Mouse (Mus musculus) limb, embryonic 11.5 days (tissue): ENCODE measurements around the gene Pacsin2. TPM values are rescaled to one million over a fixed set of nuclear protein-coding genes. Genes with fewer than 3 reads are reported as not detected.
A peak's percentile ranks its signal among the peaks of the same experiment; 100 is the strongest.
"Not testable (repeated sequence)": the region's sequence is repeated elsewhere in the genome, so short reads cannot be mapped to it uniquely, and the experiment has no call there.

Source experiments
- ATAC-seq: fragments of 200-750 bp; cut with Nextera tagmentation; 2 replicates; pipeline ENCODE4 v1.8.0; 2017; ENCODE audit warnings: low read depth; ENCODE audit not compliant: insufficient number of reproducible peaks, low FRiP score, low TSS enrichment
- DNase-seq: peaks from one replicate; pipeline ENCODE4 v3.0.0-alpha.2; 2015; ENCODE audit warnings: low spot score
- H3K27ac ChIP-seq: fragments of 300-500 bp; sonication (generic); replicated peaks from 2 replicates; pipeline ENCODE4 v1.5.1; 2014; ENCODE audit warnings: low read depth, mild to moderate bottlenecking, low read length
- H3K27me3 ChIP-seq: fragments of 300-500 bp; sonication (generic); 2 replicates; pipeline ENCODE4 v1.6.1; 2014; ENCODE audit warnings: mild to moderate bottlenecking, low read length, mixed read lengths; ENCODE audit not compliant: control insufficient read depth, insufficient read depth
- H3K36me3 ChIP-seq: fragments of 300-500 bp; sonication (generic); 2 replicates; pipeline ENCODE4 v1.6.1; 2014; ENCODE audit warnings: mild to moderate bottlenecking, low read length, moderate library complexity, mixed read lengths; ENCODE audit not compliant: control insufficient read depth, insufficient read depth
- H3K4me1 ChIP-seq: fragments of 300-500 bp; sonication (generic); 2 replicates; pipeline ENCODE4 v1.6.1; 2014; ENCODE audit warnings: low read length, mixed read lengths; ENCODE audit not compliant: control insufficient read depth, insufficient read depth
- H3K4me2 ChIP-seq: fragments of 300-500 bp; sonication (generic); 2 replicates; pipeline ENCODE4 v1.6.1; 2014; ENCODE audit warnings: low read depth, mild to moderate bottlenecking, moderate library complexity; ENCODE audit not compliant: severe bottlenecking
- H3K4me3 ChIP-seq: fragments of 300-500 bp; sonication (generic); 2 replicates; pipeline ENCODE4 v1.5.1; 2014; ENCODE audit warnings: low read depth, low read length
- H3K9ac ChIP-seq: fragments of 300-500 bp; sonication (generic); 2 replicates; pipeline ENCODE4 v1.6.1; 2014; ENCODE audit warnings: mild to moderate bottlenecking, low read length
- H3K9me3 ChIP-seq: fragments of 300-500 bp; sonication (generic); 2 replicates; pipeline ENCODE4 v1.6.1; 2016; ENCODE audit warnings: low read length; ENCODE audit not compliant: control insufficient read depth
- WGBS: fragments of 180-500 bp; shearing (Covaris S2); extraction: QIAGEN DNeasy Blood & Tissue Kit; methylation state at CpG from one replicate; pipeline ENCODE4 v1.1.7; 2014; 5-methylcytosine and 5-hydroxymethylcytosine counted together
- polyA plus RNA-seq: library from polyadenylated mRNA; unstranded; fragments of >200 nt; fragmentation: Nextera tagmentation; extraction: Ambion mirVana; gene quantifications from 2 replicates; pipeline ENCODE4 v1.2.1, GENCODE M21; 2014

Gene Pacsin2
- polyA plus RNA-seq, 1 experiment from 2014 or later: 45.4 TPM

DNA sequence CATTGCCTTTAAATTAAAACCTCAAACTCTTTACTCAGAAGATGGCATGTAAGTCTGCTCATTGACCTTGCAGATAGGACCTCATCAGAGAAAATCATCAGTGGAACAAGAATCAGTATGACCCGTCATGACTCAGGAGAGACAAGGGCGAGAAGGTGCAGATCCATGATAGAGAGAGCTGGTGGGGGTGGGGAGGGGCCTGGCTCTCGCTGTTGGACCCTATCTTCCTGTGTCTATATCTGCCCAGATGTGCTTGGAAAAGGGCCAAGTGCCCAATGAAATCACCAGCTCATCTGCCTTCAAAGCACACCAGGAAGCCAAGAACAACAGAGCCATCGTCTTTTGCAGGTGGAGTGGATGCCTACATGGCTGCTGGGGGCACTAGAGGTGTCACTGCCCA, 87.3 kb downstream of the Pacsin2 start:
- ATAC-seq (no peak), DNase-seq (no peak)
- Histone ChIP-seq H3K36me3 (peaks cover 9% of the 10 kb centered on the region; the same call in 1 of the 2 replicates), H3K4me2 (no peak overlapping the region), H3K4me3 (no peak overlapping the region), H3K4me1 (no peaks in the 10 kb centered on the region), H3K27ac (no peak overlapping the region), H3K9ac (no peak overlapping the region), H3K9me3 (no peaks in the 10 kb centered on the region), H3K27me3 (no peaks in the 10 kb centered on the region)
- 84% methylated on average over 4 of the region's 4 CpGs for WGBS

- no peaks in the 10 kb centered on the region for H3K9me3 ChIP-seq
- no peaks in the 10 kb centered on the region for H3K27me3 ChIP-seq
- no peak overlapping the region for H3K9ac ChIP-seq
- H3K27ac ChIP-seq: no peak overlapping the region
- no peak overlapping the region for H3K4me3 ChIP-seq
- peaks cover 9% of the 10 kb centered on the region; the same call in 1 of the 2 replicates for H3K36me3 ChIP-seq
- no peaks in the 10 kb centered on the region for H3K4me1 ChIP-seq
- WGBS: 62% methylated on average over 4 of the region's 4 CpGs
- DNase-seq: peak; percentile 60
- no peak overlapping the region for H3K4me2 ChIP-seq
- ATAC-seq: no peak
Measured at GRCm38 (mm10) chr15:83375136-83375535, 89.3 kb downstream of the Pacsin2 start.

DNA sequence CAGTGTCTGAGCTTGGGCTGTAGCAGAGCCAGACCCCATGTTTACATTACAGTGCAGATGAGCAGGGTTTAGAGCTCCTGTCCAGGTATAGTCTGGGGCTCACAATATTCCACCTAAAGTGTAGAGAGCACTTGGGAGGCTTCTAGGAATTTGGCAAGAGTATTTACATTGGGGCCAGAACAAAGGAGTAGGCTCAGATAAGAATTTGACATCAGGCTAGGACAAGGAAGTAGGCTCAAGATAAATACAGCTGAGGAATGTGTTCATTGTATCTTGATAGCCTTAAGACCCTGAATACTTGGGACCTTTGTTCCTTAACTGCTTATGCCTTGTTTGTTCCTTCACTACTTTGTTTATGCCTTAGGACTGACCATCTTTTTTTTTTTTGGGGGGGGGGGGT, 90.3 kb downstream of the Pacsin2 start:
- H3K4me2 ChIP-seq: no peak overlapping the region
- ATAC-seq (no peak), DNase-seq (no peak)
- H3K4me3 ChIP-seq: no peak overlapping the region
- no peak overlapping the region for H3K9ac ChIP-seq
- H3K27me3 ChIP-seq: no peaks in the 10 kb centered on the region
- no peaks in the 10 kb centered on the region for H3K4me1 ChIP-seq
- no peaks in the 10 kb centered on the region for H3K9me3 ChIP-seq
- H3K27ac ChIP-seq: no peak overlapping the region
- H3K36me3 ChIP-seq: peaks cover 5% of the 10 kb centered on the region; the same call in 1 of the 2 replicates

GRCm38 (mm10) chr15:83368702-83369101, 95.7 kb downstream of the Pacsin2 start:
- H3K4me3 ChIP-seq, H3K9ac ChIP-seq, H3K36me3 ChIP-seq, H3K4me1 ChIP-seq, H3K27me3 ChIP-seq, H3K9me3 ChIP-seq, ATAC-seq, H3K4me2 ChIP-seq, DNase-seq, H3K27ac ChIP-seq: not testable (repeated sequence)
- WGBS: 86% methylated on average over 4 of the region's 4 CpGs

DNA sequence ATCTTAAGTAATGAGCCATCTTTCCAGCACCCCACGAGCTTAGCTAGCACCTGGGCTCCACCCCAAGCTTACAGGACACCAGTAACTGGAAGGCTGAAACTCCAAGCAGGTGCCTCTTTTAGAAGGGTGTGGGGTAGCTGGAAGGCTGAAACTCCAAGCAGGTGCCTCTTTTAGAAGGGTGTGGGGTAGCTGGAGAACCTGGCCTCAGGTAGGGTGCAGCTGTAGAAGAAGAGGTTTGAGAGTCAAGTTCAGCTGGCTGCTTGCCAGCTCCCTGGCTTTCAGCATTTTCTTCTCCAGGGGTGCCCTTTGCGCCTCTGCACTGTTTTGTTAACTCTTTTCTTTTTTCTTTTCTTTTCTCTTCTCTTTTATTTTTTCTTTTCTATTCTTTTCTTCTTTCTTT, 96.1 kb downstream of the Pacsin2 start:
- DNase-seq (no peak), ATAC-seq (no peak)
- WGBS: 84% methylated on average over 2 of the region's 2 CpGs

GRCm38 (mm10) chr15:83366933-83367552, 97.4 kb downstream of the Pacsin2 start:
- peak overlapping the region; percentile 45 for H3K4me2 ChIP-seq
- DNase-seq (peak; percentile 80), ATAC-seq (peak; percentile 67)
- H3K4me1 ChIP-seq: 0 out of 2 replicates have a peak, but pooled peaks cover 3% of the 10 kb centered on the region
- no peak overlapping the region for H3K9ac ChIP-seq
- no peak overlapping the region for H3K27ac ChIP-seq
- WGBS: 27% methylated on average over 44 of the region's 58 CpGs
- peak overlapping the region; percentile 21 for H3K4me3 ChIP-seq
- H3K9me3 ChIP-seq: no peaks in the 10 kb centered on the region
- 0 out of 2 replicates have a peak, but pooled peaks cover 3% of the 10 kb centered on the region for H3K27me3 ChIP-seq
- no peaks in the 10 kb centered on the region for H3K36me3 ChIP-seq

More for the DNA sequence above, 96.1 kb downstream of the Pacsin2 start:
- H3K27me3 ChIP-seq: 0 out of 2 replicates have a peak, but pooled peaks cover 3% of the 10 kb centered on the region
- H3K9ac ChIP-seq: no peak overlapping the region
- no peaks in the 10 kb centered on the region for H3K9me3 ChIP-seq
- no peak overlapping the region for H3K27ac ChIP-seq
- H3K4me1 ChIP-seq: 0 out of 2 replicates have a peak, but pooled peaks cover 3% of the 10 kb centered on the region
- no peaks in the 10 kb centered on the region for H3K36me3 ChIP-seq
- no peak overlapping the region for H3K4me2 ChIP-seq
- no peak overlapping the region for H3K4me3 ChIP-seq

- DNase-seq (no peak), ATAC-seq (no peak)
- H3K4me1 ChIP-seq: 0 out of 2 replicates have a peak, but pooled peaks cover 3% of the 10 kb centered on the region
- H3K9me3 ChIP-seq: no peaks in the 10 kb centered on the region
- H3K4me2 ChIP-seq: no peak overlapping the region
- 0 out of 2 replicates have a peak, but pooled peaks cover 3% of the 10 kb centered on the region for H3K27me3 ChIP-seq
- no peak overlapping the region for H3K9ac ChIP-seq
- H3K27ac ChIP-seq: no peak overlapping the region
- H3K36me3 ChIP-seq: no peaks in the 10 kb centered on the region
- H3K4me3 ChIP-seq: no peak overlapping the region
Measured at GRCm38 (mm10) chr15:83365697-83366096, 98.7 kb downstream of the Pacsin2 start.

DNA sequence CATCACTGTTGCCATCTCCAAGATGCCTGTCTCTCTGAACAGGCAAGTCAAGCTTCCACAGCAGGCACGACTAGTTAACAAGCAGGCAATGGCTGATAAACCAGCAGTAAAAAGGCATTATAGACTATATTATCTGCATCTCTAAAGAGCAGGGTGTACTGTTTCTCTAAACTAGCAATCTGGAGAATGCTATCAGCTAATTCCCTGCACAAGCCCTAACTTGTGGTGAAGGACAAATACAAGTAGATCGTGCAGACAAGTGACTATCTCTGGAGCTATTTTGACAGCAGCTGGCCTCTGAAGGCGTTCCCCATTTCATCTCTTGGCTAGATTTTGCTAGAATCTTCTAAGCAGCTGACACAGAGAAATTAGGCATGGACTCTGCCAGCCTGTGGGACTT, 100.2 kb downstream of the Pacsin2 start:
- H3K27ac ChIP-seq: no peak overlapping the region
- H3K9ac ChIP-seq: no peak overlapping the region
- H3K4me1 ChIP-seq: 0 out of 2 replicates have a peak, but pooled peaks cover 3% of the 10 kb centered on the region
- DNase-seq: no peak
- no peaks in the 10 kb centered on the region for H3K9me3 ChIP-seq
- H3K36me3 ChIP-seq: no peaks in the 10 kb centered on the region
- H3K4me3 ChIP-seq: no peak overlapping the region
- no peak overlapping the region for H3K4me2 ChIP-seq
- ATAC-seq: no peak
- 0 out of 2 replicates have a peak, but pooled peaks cover 3% of the 10 kb centered on the region for H3K27me3 ChIP-seq
- WGBS: 71% methylated on average over 3 of the region's 3 CpGs

DNA sequence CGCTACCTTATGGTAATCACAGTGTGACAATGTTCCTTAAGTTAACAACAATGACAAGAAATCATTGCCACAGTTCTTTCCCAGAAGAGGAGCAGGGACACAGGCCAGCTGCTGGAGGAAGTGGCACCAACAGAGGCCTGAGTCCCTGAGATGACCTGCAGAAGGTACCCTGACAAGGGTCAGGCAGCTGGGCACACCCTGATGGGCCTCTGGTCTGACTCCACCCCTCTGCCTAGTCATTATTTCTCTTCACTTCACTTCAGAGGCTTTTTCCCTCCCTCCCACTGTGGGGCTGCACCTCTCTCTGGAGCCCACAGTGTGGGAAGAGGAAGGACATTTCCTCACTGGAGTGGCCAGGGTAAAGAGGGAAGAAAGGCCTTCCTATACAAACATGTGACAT, 101.6 kb downstream of the Pacsin2 start:
- not testable (repeated sequence) for H3K27ac ChIP-seq, H3K4me3 ChIP-seq, H3K9me3 ChIP-seq, DNase-seq, H3K4me2 ChIP-seq, H3K36me3 ChIP-seq, H3K4me1 ChIP-seq, ATAC-seq, H3K27me3 ChIP-seq, H3K9ac ChIP-seq
- WGBS: 85% methylated on average over 1 of the region's 1 CpGs
